Mouse (Mus musculus) hindbrain, embryonic 11.5 days (tissue): ENCODE data around the gene Mvk. TPM values are rescaled to one million over a fixed set of nuclear protein-coding genes. Genes with fewer than 3 reads are reported as not detected.

Source experiments
- ATAC-seq: fragments of 200-750 bp; cut with Nextera tagmentation; 2 replicates; pipeline ENCODE4 v1.8.0; 2017; ENCODE audit warnings: mild to moderate bottlenecking, moderate TSS enrichment, moderate library complexity; ENCODE audit not compliant: low FRiP score
- DNase-seq: peaks from one replicate; pipeline ENCODE4 v3.0.0-alpha.2; 2015; ENCODE audit warnings: low spot score
- H3K27ac ChIP-seq: fragments of 300-500 bp; sonication (generic); 2 replicates; pipeline ENCODE4 v1.5.1; 2014; ENCODE audit warnings: mild to moderate bottlenecking, low read depth, low read length
- H3K27me3 ChIP-seq: fragments of 300-500 bp; sonication (generic); 2 replicates; pipeline ENCODE4 v1.6.1; 2014; ENCODE audit warnings: mild to moderate bottlenecking, low read length, moderate library complexity, mixed read lengths; ENCODE audit not compliant: control insufficient read depth, insufficient read depth
- H3K36me3 ChIP-seq: fragments of 300-500 bp; sonication (generic); 2 replicates; pipeline ENCODE4 v1.6.1; 2014; ENCODE audit warnings: mild to moderate bottlenecking, low read length, moderate library complexity, mixed read lengths; ENCODE audit not compliant: control insufficient read depth, insufficient read depth
- H3K4me1 ChIP-seq: fragments of 300-500 bp; sonication (generic); replicated peaks from 2 replicates; pipeline ENCODE4 v1.6.1; 2014; ENCODE audit warnings: low read length, mixed read lengths; ENCODE audit not compliant: control insufficient read depth, insufficient read depth
- H3K4me2 ChIP-seq: fragments of 300-500 bp; sonication (generic); replicated peaks from 2 replicates; pipeline ENCODE4 v1.6.1; 2014; ENCODE audit warnings: mild to moderate bottlenecking, low read depth, low read length
- H3K4me3 ChIP-seq: fragments of 300-500 bp; sonication (generic); 2 replicates; pipeline ENCODE4 v1.5.1; 2014; ENCODE audit warnings: low read depth, low read length
- H3K9ac ChIP-seq: fragments of 300-500 bp; sonication (generic); 2 replicates; pipeline ENCODE4 v1.6.1; 2014; ENCODE audit warnings: low read depth, low read length
- H3K9me3 ChIP-seq: fragments of 300-500 bp; sonication (generic); 2 replicates; pipeline ENCODE4 v1.6.1; 2016; ENCODE audit warnings: low read length; ENCODE audit not compliant: control insufficient read depth
- WGBS: fragments of 180-500 bp; shearing (Covaris S2); extraction: QIAGEN DNeasy Blood & Tissue Kit; methylation state at CpG from one replicate; pipeline ENCODE4 v1.1.7; 2014; 5-methylcytosine and 5-hydroxymethylcytosine counted together
- polyA plus RNA-seq: library from polyadenylated mRNA; unstranded; fragments of >200 nt; fragmentation: Nextera tagmentation; extraction: Ambion mirVana; gene quantifications from 2 replicates; pipeline ENCODE4 v1.2.1, GENCODE M21; 2014

Mvk gene
- polyA plus RNA-seq, 1 experiment from 2014 or later = 61.1 TPM

DNA sequence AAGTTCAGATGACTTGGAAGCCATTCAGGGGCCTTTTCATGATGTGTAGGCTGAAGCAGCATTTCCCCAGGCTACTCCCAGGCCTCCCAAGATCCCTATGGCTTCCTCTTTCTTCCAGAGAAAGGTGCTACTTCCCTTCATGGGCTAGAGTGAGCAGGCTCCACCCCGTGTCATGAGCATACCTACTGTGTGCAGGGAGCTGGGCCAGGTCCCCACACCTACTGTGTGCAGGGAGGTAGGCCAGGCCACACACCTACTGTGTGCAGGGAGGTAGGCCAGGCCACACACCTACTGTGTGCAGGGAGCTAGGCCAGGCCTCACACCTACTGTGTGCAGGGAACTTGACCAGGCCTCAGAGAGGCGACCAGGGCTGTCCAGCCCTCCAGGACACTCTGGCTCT lies 20.5 kb downstream of the Mvk start:
- ATAC-seq (no peak), DNase-seq (no peak)
- H3K9me3 ChIP-seq = no peaks in the 10 kb centered on the region
- no peaks in the 10 kb centered on the region for H3K36me3 ChIP-seq
- peaks cover 21% of the 10 kb centered on the region for H3K4me1 ChIP-seq
- H3K4me3 ChIP-seq = no peak overlapping the region
- no peak overlapping the region for H3K4me2 ChIP-seq
- 83% methylated on average over 2 of the region's 2 CpGs for WGBS
- no peak overlapping the region for H3K9ac ChIP-seq
- peak overlapping the region; percentile 53 for H3K27ac ChIP-seq
- no peaks in the 10 kb centered on the region for H3K27me3 ChIP-seq

DNA sequence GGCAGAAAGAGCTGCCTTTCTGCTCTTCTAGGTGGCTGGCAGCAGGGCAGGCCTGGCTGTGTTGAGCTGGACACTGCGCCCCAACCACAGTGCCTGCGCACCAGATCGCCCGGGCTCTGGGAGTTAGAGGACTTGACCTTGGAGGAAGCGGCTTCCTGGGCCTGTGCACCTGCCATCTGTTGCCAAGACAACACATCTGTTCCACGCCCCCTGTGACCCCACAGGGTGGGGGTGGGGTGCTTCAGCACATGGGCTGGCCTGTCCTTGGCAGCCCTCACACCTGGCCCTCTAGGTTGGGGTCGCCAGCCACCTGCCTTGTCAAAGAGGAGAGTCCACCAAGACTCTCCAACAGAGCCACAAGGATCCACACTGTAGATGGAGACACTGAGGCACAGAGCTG lies 21.6 kb downstream of the Mvk start:
- peak; percentile 45 for DNase-seq
- Histone ChIP-seq H3K4me2 (no peak overlapping the region), H3K4me3 (no peak overlapping the region), H3K9me3 (no peaks in the 10 kb centered on the region), H3K9ac (0 out of 2 replicates have a peak overlapping the region, but pooled peaks have one; percentile 23), H3K36me3 (no peaks in the 10 kb centered on the region), H3K27ac (peak overlapping the region; percentile 87), H3K4me1 (peaks cover 21% of the 10 kb centered on the region), H3K27me3 (no peaks in the 10 kb centered on the region)
- 50% methylated on average over 7 of the region's 7 CpGs for WGBS
- ATAC-seq = no peak

DNA sequence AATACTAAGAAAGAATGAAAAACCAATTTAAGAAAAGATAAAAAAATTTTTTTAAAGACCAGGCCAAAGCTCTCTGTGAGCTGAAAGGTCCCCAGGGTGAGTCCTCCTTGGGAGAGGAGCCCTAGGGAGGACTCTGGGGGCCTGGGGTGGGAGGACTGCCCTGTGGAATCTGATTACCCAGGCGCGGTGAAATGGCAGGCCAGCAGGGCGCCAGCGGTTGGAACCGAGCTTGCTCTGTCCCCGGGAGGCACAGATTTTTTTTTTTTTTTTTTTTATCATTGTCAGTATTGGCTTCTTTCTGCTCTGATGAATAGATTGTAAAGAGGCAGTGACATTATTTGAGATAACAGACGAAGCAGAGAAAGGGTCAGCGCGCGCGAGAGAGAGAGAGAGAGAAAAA lies 22.9 kb downstream of the Mvk start:
- no peak for DNase-seq
- no peaks in the 10 kb centered on the region for H3K36me3 ChIP-seq
- peak; percentile 68 for ATAC-seq
- H3K9me3 ChIP-seq = no peaks in the 10 kb centered on the region
- peaks cover 21% of the 10 kb centered on the region for H3K4me1 ChIP-seq
- peak overlapping the region; percentile 29 for H3K4me2 ChIP-seq
- no peak overlapping the region for H3K9ac ChIP-seq
- no peak overlapping the region for H3K4me3 ChIP-seq
- no peaks in the 10 kb centered on the region for H3K27me3 ChIP-seq
- peak overlapping the region; percentile 87 for H3K27ac ChIP-seq
- WGBS = 0% methylated on average over 11 of the region's 11 CpGs

DNA sequence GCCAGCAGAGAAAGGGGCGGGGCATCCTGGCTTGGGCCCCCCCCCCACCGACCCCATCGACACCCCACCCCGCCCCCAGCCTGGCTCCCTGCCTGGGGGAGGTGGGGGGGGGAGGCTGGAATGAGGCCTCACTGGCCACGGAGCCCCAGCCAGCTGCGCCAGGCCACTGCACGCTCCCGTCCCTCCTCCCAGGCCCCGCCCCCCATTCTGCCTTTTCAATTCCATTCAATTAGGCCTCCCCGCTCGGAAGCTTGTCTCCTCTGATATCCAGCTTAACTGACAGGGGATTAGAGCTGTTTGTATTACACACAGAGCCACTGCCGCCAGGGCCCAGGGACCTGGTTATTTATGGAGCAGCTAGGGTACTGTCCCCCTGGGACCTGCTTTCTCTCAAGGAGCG lies 23.4 kb downstream of the Mvk start:
- 0 out of 2 replicates have a peak overlapping the region, but pooled peaks have one; percentile 40 for H3K9ac ChIP-seq
- ATAC-seq = peak; percentile 89
- no peaks in the 10 kb centered on the region for H3K9me3 ChIP-seq
- H3K4me2 ChIP-seq = peak overlapping the region; percentile 29
- DNase-seq = peak; percentile 95
- WGBS = 0% methylated on average over 6 of the region's 13 CpGs
- H3K4me1 ChIP-seq = peaks cover 21% of the 10 kb centered on the region
- peak overlapping the region; percentile 87 for H3K27ac ChIP-seq
- H3K27me3 ChIP-seq = no peaks in the 10 kb centered on the region
- peak overlapping the region; percentile 10; the same call in 1 of the 2 replicates for H3K4me3 ChIP-seq
- H3K36me3 ChIP-seq = no peaks in the 10 kb centered on the region

DNA sequence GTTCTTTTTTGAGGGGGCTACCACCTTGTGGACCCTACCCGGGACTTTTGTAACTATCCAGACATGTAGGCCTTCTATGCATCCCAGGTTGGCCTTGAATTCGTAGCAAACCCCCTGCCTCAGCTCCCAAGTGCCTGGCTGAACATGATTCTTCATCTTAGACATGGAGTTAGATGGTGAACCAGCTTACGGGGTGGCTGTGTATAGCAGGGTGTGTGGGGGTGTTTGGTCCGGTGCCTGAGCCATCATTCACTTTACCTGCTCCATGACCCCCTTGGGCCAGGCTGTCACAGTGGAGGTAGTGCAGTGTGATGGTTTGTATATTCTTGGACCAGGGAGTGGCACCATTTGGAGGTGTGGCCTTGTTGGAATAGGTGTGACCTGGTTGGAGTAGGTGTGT lies 23.9 kb downstream of the Mvk start:
- no peak overlapping the region for H3K4me3 ChIP-seq

DNA sequence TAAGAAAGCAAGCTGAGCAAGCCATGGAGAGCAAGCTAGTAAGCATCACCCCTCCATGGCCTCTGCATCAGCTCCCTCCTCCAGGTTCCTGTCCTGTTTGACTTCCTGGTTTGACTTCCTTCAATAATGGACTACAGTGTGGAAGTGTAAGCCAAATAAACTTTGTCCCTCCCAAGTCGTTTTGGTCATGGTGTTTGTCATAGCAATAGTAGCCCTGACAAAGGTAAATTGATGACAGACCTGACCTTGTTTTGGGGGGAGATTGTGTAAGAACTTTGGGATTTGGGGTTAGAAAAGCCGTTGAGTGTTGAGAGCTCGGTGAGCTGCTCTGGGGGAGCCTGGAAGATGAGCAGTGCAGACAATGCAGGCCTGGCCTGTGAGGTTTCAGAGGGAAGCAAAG lies 26.3 kb downstream of the Mvk start:
- Histone ChIP-seq H3K4me2 (no peak overlapping the region), H3K27ac (no peak overlapping the region), H3K27me3 (no peaks in the 10 kb centered on the region), H3K36me3 (no peaks in the 10 kb centered on the region), H3K4me1 (peaks cover 19% of the 10 kb centered on the region), H3K9ac (no peak overlapping the region), H3K4me3 (no peak overlapping the region), H3K9me3 (no peaks in the 10 kb centered on the region)
- DNase-seq (no peak), ATAC-seq (no peak)
- 79% methylated on average over 3 of the region's 3 CpGs for WGBS

More for the DNA sequence above, 23.9 kb downstream of the Mvk start:
- Histone ChIP-seq H3K4me1 (peaks cover 21% of the 10 kb centered on the region), H3K27ac (peak overlapping the region; percentile 87), H3K9me3 (no peaks in the 10 kb centered on the region), H3K36me3 (no peaks in the 10 kb centered on the region), H3K4me2 (peak overlapping the region; percentile 29), H3K9ac (peak overlapping the region; percentile 40; the same call in 1 of the 2 replicates), H3K27me3 (no peaks in the 10 kb centered on the region)
- 50% methylated on average over 4 of the region's 4 CpGs for WGBS
- ATAC-seq (peak; percentile 20; the same call in 1 of the 2 replicates), DNase-seq (no peak)

DNA sequence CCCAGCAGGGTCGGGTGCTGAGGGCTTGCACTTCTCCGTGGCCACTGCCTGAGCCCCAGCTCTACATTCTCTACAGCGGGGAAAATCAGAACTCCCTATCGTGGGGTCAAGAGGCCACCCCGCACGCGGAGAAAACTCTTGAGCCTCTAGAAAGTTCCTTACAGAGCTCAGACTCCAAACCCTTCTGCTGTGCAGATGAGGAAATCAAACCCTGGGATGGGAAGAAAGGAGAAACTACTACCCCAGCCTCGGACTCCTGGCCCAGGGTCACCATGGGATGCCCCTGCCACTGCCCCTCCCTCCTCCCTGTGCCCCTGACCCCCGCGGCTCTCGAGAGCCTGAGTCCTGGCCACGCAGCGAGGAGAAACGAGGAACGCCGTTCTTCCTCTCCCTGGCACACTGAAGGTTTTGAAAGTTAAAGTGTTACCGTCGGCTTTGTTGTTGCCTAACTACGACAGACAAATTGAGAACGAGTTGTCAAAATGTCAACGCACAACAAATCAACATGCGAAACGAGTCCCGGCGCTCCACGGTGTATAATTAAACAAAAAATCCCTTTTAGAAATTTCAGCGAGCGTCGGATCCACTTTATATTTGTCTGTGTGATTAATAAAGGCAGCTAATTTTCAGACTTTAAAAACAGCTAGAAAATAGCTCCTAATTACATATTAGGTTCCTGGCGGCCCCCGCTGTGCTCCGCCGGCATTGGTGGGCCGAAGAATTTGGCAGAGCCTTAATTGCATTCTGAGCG lies 30.8 kb downstream of the Mvk start:
- WGBS = 42% methylated on average over 35 of the region's 35 CpGs

DNA sequence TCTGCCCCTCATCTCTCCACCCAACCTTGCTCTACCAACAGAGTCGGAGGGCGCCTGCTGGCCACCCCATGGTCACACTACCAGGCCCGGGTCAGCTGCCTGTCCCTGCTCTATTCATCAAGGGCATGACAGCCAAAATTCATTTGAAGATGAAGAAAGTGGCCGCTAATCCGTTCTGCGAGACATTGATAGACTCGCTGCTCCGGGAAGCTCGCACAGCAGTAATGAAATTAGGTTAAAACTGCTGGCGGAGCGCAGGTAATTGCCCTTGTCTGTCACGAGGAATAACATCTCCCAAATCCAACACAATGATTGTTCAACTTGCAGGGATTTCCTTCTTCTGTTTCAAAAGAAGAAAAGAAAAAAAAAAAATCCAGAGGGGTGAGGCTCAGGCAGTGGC lies 34.2 kb downstream of the Mvk start:
- Histone ChIP-seq H3K4me2 (no peak overlapping the region), H3K4me3 (no peak overlapping the region), H3K4me1 (peaks cover 3% of the 10 kb centered on the region), H3K9me3 (no peaks in the 10 kb centered on the region), H3K27me3 (no peaks in the 10 kb centered on the region; the same call in 1 of the 2 replicates), H3K9ac (no peak overlapping the region), H3K36me3 (no peaks in the 10 kb centered on the region), H3K27ac (no peak overlapping the region)
- no peak for ATAC-seq
- no peak for DNase-seq
- 75% methylated on average over 12 of the region's 12 CpGs for WGBS

More for the DNA sequence above, 30.8 kb downstream of the Mvk start:
- Histone ChIP-seq H3K4me1 (no peaks in the 10 kb centered on the region), H3K27me3 (no peaks in the 10 kb centered on the region; the same call in 1 of the 2 replicates), H3K4me2 (no peak overlapping the region), H3K36me3 (no peaks in the 10 kb centered on the region), H3K27ac (no peak overlapping the region), H3K9ac (no peak overlapping the region), H3K4me3 (no peak overlapping the region), H3K9me3 (no peaks in the 10 kb centered on the region)
- ATAC-seq (no peak), DNase-seq (no peak)

DNA sequence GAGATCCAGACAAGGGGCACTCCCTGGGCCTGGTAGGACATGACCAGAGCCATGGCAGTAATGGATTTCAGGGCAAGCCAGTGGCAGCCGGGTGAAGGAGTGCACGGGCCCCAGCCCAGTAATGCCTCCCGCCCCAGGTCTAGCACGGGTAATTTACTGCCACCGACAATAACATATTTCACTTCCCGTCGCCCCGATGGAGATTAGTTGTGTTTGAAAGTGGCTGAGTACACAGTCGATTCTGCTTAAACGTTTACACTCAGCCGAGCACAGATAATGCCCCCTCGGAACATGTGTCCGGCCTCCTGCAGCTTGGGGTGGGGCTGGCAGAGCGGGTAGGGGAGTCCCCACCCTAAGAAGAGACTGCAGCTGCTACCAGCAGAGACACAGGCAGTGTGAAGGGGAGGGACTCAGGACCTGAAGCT lies 38.5 kb downstream of the Mvk start:
- H3K27me3 ChIP-seq = no peaks in the 10 kb centered on the region; the same call in 1 of the 2 replicates
- H3K9ac ChIP-seq = no peak overlapping the region
- peaks cover 3% of the 10 kb centered on the region for H3K4me1 ChIP-seq
- no peaks in the 10 kb centered on the region for H3K36me3 ChIP-seq
- ATAC-seq (no peak), DNase-seq (no peak)
- no peak overlapping the region for H3K4me2 ChIP-seq
- no peak overlapping the region for H3K27ac ChIP-seq
- H3K4me3 ChIP-seq = no peak overlapping the region
- H3K9me3 ChIP-seq = no peaks in the 10 kb centered on the region
- 11% methylated on average over 14 of the region's 14 CpGs for WGBS
